In genomic region chr13:13328876-13329275, GRCm38 (mm10) we compare ENCODE assay signal across 8 mouse cellular contexts.
DNase-seq lines count a peak whose midpoint lies in the region; ATAC-seq lines count a peak whose summit lies in the region.

No protein-coding gene starts in this region.

- no peaks in the 10 kb centered on the region for H3K4me1 ChIP-seq in midbrain, embryonic 11.5 days (ENCODE audit: control insufficient read depth, insufficient read depth, low read length)
- H3K4me1 ChIP-seq in midbrain, embryonic 13.5 days (replicated peaks): no peaks in the 10 kb centered on the region

- H3K9ac ChIP-seq in midbrain, embryonic 11.5 days (ENCODE audit: low read length): no peak overlapping the region
- H3K9ac ChIP-seq in midbrain, embryonic 13.5 days (replicated peaks): no peak overlapping the region

- no peak overlapping the region for H3K27ac ChIP-seq in midbrain, embryonic 11.5 days (ENCODE audit: low read depth, low read length)
- H3K27ac ChIP-seq in midbrain, embryonic 13.5 days: no peak overlapping the region

- H3K27me3 ChIP-seq in midbrain, embryonic 11.5 days (ENCODE audit: control insufficient read depth, insufficient read depth, low read length): no peaks in the 10 kb centered on the region
- H3K27me3 ChIP-seq in midbrain, embryonic 13.5 days: no peaks in the 10 kb centered on the region

- no peaks in the 10 kb centered on the region for H3K9me3 ChIP-seq in midbrain, embryonic 11.5 days (ENCODE audit: control insufficient read depth, low read length)
- H3K9me3 ChIP-seq in midbrain, embryonic 13.5 days: no peaks in the 10 kb centered on the region

- peak; percentile 67 for ATAC-seq in midbrain, embryonic 11.5 days (ENCODE audit: low FRiP score)
- ATAC-seq in midbrain, embryonic 13.5 days: no peak
- peak; percentile 51 to 64; a peak in 1 of 4 replicates for ATAC-seq in hematopoietic stem cell, adult 5-6 weeks (replicated peaks in 1 of 2; ENCODE audit: insufficient read depth in 1 of 2, low FRiP score in 2 of 2, low TSS enrichment in 1 of 2, low read depth in 1 of 2, poor library complexity in 2 of 2, severe bottlenecking in 2 of 2)

- DNase-seq in cerebellum, adult 11 months: peak; percentile 5
- DNase-seq in cerebellum, adult 11-12 months: no peak
- peak; percentile 93 for DNase-seq in midbrain, embryonic 11.5 days (ENCODE audit: low spot score, missing footprints)
- peak; percentile 12 for DNase-seq in c-Kit-negative CD71-positive TER-119-positive erythroid progenitor cells, embryonic 14.5 days (ENCODE audit: low read depth, low spot score)
- DNase-seq in lung, adult 18-20 months: peak; percentile 47 to 48
- peak; percentile 64 to 84 for DNase-seq in spleen, postnatal 10 days (ENCODE audit: low spot score in 2 of 2)

- no peak overlapping the region for H3K4me3 ChIP-seq in midbrain, embryonic 11.5 days (ENCODE audit: low read depth, low read length)
- no peak overlapping the region for H3K4me3 ChIP-seq in midbrain, embryonic 13.5 days (replicated peaks)

- no peak overlapping the region for H3K4me2 ChIP-seq in midbrain, embryonic 11.5 days
- H3K4me2 ChIP-seq in midbrain, embryonic 13.5 days (replicated peaks): no peak overlapping the region

- no peaks in the 10 kb centered on the region for H3K36me3 ChIP-seq in midbrain, embryonic 11.5 days (ENCODE audit: control insufficient read depth, insufficient read depth, low read length)
- no peaks in the 10 kb centered on the region for H3K36me3 ChIP-seq in midbrain, embryonic 13.5 days

- WGBS in midbrain, embryonic 11.5 days: 0% methylated on average over 2 of the region's 2 CpGs
- 0% methylated on average over 2 of the region's 2 CpGs for WGBS in midbrain, embryonic 13.5 days
